Mouse (Mus musculus) brain, embryonic 14.5 days (tissue): ENCODE data around the gene Lmbr1l. TPM values are rescaled to one million over a fixed set of nuclear protein-coding genes. Genes with fewer than 3 reads are reported as not detected.

Source experiments
- DNase-seq: peaks from one replicate; pipeline ENCODE4 v3.0.0-alpha.2; 2011; ENCODE audit warnings: low read depth
- CTCF ChIP-seq: fragments of 200-500 bp; IDR thresholded peaks from 2 replicates; pipeline ENCODE4 v1.5.1; 2012; ENCODE audit warnings: inconsistent platforms, mild to moderate bottlenecking, moderate library complexity, borderline replicate concordance; ENCODE audit not compliant: insufficient read depth, insufficient read length; ENCODE audit errors: extremely low read depth
- POLR2A ChIP-seq: fragments of 200-500 bp; IDR thresholded peaks from 2 replicates; pipeline ENCODE4 v1.6.1; 2012; ENCODE audit warnings: mild to moderate bottlenecking, inconsistent platforms, borderline replicate concordance; ENCODE audit not compliant: poor library complexity, insufficient read depth, insufficient read length, severe bottlenecking; ENCODE audit errors: extremely low read depth
- polyA plus RNA-seq: library from polyadenylated mRNA; depleted of rRNA; stranded (reverse); fragments of >200 nt; gene quantifications from 2 replicates; pipeline ENCODE4 v1.2.3, GENCODE M21; 2012

The Lmbr1l gene
- polyA plus RNA-seq, 1 experiment = 106 TPM

GRCm38 (mm10) chr15:98871916-98872888 is 45.8 kb downstream of the Lmbr1l start:
- DNase-seq = peak; percentile 99
- TF ChIP-seq POLR2A (peak; percentile 21; the same call in 1 of the 2 replicates), CTCF (no peak)

GRCm38 (mm10) chr15:98871070-98871915 is 46.7 kb downstream of the Lmbr1l start, which contains the start of gene Kmt2d:
TSS of gene Kmt2d (minus strand) at chr15:98871204.
- no peak for TF ChIP-seq CTCF
- TF ChIP-seq POLR2A = no peak
- peak; percentile 35 for DNase-seq

GRCm38 (mm10) chr15:98870179-98871069 is 47.6 kb downstream of the Lmbr1l start:
- TF ChIP-seq POLR2A (no peak), CTCF (no peak)
- DNase-seq = no peak

- DNase-seq = no peak
- TF ChIP-seq CTCF (no peak), POLR2A (no peak)
Measured at GRCm38 (mm10) chr15:98869342-98870178, 48.5 kb downstream of the Lmbr1l start.

GRCm38 (mm10) chr15:98868346-98869063 is 49.5 kb downstream of the Lmbr1l start:
- no peak for DNase-seq
- no peak for TF ChIP-seq POLR2A
- TF ChIP-seq CTCF = no peak

- no peak for TF ChIP-seq POLR2A
- no peak for TF ChIP-seq CTCF
- peak; percentile 77 for DNase-seq
Measured at GRCm38 (mm10) chr15:98867321-98867720, 50.7 kb downstream of the Lmbr1l start.

- no peak for TF ChIP-seq CTCF
- no peak for TF ChIP-seq POLR2A
- no peak for DNase-seq
Measured at GRCm38 (mm10) chr15:98866501-98866900, 51.5 kb downstream of the Lmbr1l start.

GRCm38 (mm10) chr15:98865771-98866170 is 52.3 kb downstream of the Lmbr1l start:
- TF ChIP-seq CTCF (no peak), POLR2A (no peak)

GRCm38 (mm10) chr15:98864951-98865350 is 53.1 kb downstream of the Lmbr1l start:
- TF ChIP-seq CTCF (no peak), POLR2A (no peak)
- DNase-seq = no peak

More at GRCm38 (mm10) chr15:98865771-98866170, 52.3 kb downstream of the Lmbr1l start:
- no peak for DNase-seq
